Mouse (Mus musculus) embryonic fibroblast, embryonic 13.5 days (primary cell): Measurements from ENCODE around the gene Edem3. TPM values are rescaled to one million over a fixed set of nuclear protein-coding genes. Genes with fewer than 3 reads are reported as not detected.
"Not testable (repeated sequence)": the region's sequence is repeated elsewhere in the genome, so short reads cannot be mapped to it uniquely, and the experiment has no call there.

ENCODE experiments used
- H3K27ac ChIP-seq: 2 replicates; pipeline ENCODE4 v1.5.1; 2012; ENCODE audit warnings: low read length, control low read depth, inconsistent platforms; ENCODE audit not compliant: insufficient read depth
- H3K4me1 ChIP-seq: 2 replicates; pipeline ENCODE4 v1.6.1; 2011; ENCODE audit warnings: low read length; ENCODE audit not compliant: control insufficient read depth, insufficient read depth
- H3K4me3 ChIP-seq: 2 replicates; pipeline ENCODE4 v1.5.1; 2011; ENCODE audit warnings: mild to moderate bottlenecking, control low read depth, low read length; ENCODE audit not compliant: insufficient read depth
- CTCF ChIP-seq: IDR thresholded peaks from 2 replicates; pipeline ENCODE4 v1.5.1; 2011; ENCODE audit warnings: mild to moderate bottlenecking, control low read depth, low read length, moderate library complexity, borderline replicate concordance; ENCODE audit not compliant: insufficient read depth
- POLR2A ChIP-seq: IDR thresholded peaks from 2 replicates; pipeline ENCODE4 v1.6.1; 2011; ENCODE audit warnings: low read depth, mild to moderate bottlenecking, control low read depth, low read length, moderate library complexity
- polyA plus RNA-seq: library from polyadenylated mRNA; stranded (reverse); fragments of >200 nt; gene quantifications from 2 replicates; pipeline ENCODE4 v1.2.4, GENCODE M21; 2011; ENCODE audit warnings: low read depth; ENCODE audit not compliant: missing spikeins, insufficient read length

The Edem3 gene
- polyA plus RNA-seq, 1 experiment, result 40.1 TPM

- no peak overlapping the region; the same call in 1 of the 2 replicates for H3K27ac ChIP-seq
- TF ChIP-seq POLR2A (no peak), CTCF (no peak)
- peaks cover 11% of the 10 kb centered on the region for H3K4me1 ChIP-seq
- no peak overlapping the region for H3K4me3 ChIP-seq
Observed at GRCm38 (mm10) chr1:151766976-151767654, 11.9 kb downstream of the Edem3 start.

DNA sequence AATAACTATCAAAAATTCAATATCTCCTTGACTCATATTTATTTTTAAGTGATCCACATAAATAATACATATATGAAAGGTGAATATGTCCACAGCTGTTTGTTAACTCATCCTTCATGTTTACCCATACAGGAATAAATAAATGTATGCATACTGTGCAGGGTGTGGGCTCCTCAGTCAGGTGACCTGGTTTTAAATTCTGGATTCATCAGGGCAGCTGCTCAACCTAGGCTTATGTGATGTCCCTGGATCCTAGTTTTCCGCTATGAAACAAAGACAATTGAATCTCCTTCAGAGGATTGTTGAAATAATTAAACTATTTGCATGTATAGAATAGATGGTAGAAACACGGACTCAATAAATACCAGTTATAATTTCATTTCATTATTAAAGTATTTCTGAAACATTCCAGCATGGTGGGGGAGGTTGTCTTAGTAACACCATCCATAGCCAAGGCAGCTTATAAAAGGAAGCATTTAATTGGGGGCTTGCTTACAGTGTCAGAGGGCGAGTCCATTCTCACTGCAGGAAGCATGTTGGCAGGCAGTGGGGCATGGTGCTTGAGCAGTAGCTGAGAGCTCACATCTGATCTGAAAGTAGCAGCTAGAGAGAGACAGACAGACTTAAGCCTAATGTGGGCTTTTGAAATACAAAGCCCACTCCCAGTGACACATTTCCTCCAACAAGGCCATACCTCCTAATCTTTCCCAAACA lies 14.2 kb downstream of the Edem3 start:
- H3K27ac ChIP-seq, result no peak overlapping the region

DNA sequence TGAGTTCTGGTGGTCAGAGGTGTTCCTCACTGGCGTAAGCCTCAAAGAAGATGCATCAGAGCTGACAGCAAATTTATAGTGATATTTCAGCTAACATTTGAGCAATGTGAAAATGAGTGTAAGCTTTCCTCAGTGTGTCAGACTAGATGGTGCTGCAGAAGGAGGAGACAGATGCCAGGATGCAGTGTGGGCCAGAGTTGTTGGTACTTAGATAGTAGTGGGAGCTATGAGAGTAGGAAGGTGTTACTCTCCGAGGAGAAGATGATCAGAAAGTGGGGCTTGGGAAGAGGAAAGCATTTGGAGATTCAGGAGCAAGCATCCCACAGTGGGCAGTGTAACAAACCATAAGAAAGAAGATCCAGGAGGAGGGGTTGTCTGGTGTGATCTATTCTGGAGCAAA lies 22.4 kb downstream of the Edem3 start:
- no peak overlapping the region for H3K4me3 ChIP-seq
- no peaks in the 10 kb centered on the region for H3K4me1 ChIP-seq
- no peak for TF ChIP-seq POLR2A
- TF ChIP-seq CTCF, result no peak
- no peak overlapping the region for H3K27ac ChIP-seq

More for the DNA sequence above, 14.2 kb downstream of the Edem3 start:
- no peak for TF ChIP-seq POLR2A
- no peak for TF ChIP-seq CTCF
- H3K4me1 ChIP-seq, result peaks cover 7% of the 10 kb centered on the region
- no peak overlapping the region for H3K4me3 ChIP-seq

GRCm38 (mm10) chr1:151778592-151778991 lies 23.4 kb downstream of the Edem3 start:
- TF ChIP-seq CTCF (no peak), POLR2A (no peak)
- H3K27ac ChIP-seq, result no peak overlapping the region
- H3K4me3 ChIP-seq, result no peak overlapping the region
- H3K4me1 ChIP-seq, result no peaks in the 10 kb centered on the region

DNA sequence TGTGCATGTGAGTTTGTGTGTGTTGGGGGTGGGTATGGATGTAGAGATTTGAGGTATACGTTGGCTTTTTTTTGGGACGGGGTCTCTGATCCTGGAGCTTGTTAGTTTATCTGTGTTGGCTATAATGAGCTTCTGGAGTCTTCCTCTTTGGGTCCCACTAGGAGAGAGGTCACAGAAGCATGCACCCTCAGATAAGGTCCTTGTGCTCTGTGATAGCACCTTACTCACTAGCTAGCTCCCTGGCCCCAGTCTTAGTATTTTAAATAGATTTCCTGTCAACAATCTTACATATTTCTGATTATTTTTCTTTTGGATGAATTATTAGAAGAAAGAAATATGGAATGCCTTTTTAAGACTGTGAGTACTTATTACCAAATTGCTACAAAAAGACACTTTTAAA lies 24.1 kb downstream of the Edem3 start:
- TF ChIP-seq CTCF, result no peak
- TF ChIP-seq POLR2A, result no peak
- Histone ChIP-seq H3K4me3 (no peak overlapping the region), H3K27ac (no peak overlapping the region), H3K4me1 (no peaks in the 10 kb centered on the region)

DNA sequence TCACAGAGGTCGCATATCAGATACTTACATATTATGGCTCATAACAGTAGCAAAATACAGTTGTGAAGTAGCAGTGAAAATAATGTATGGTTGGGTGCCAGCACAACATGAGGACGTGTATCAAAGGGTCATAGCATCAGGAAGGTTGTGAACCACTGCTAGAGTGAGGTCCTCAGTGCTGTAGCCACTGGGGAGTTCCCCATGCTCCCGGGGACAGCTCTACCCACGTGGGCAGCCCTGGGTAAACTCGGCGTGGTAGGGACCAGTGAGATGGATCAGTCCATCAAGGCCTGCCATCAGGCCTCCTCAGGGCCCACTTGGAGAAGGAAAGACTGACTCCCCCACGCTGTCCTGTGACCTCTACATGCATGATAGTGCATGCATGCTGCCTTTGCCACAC lies 26.3 kb downstream of the Edem3 start:
- Histone ChIP-seq H3K4me3 (no peak overlapping the region), H3K27ac (no peak overlapping the region), H3K4me1 (no peaks in the 10 kb centered on the region)
- TF ChIP-seq POLR2A, result no peak
- TF ChIP-seq CTCF, result no peak

- Histone ChIP-seq H3K4me3 (no peak overlapping the region), H3K4me1 (no peaks in the 10 kb centered on the region), H3K27ac (no peak overlapping the region)
- TF ChIP-seq CTCF (no peak), POLR2A (no peak)
Observed at GRCm38 (mm10) chr1:151783403-151783802, 28.2 kb downstream of the Edem3 start.

DNA sequence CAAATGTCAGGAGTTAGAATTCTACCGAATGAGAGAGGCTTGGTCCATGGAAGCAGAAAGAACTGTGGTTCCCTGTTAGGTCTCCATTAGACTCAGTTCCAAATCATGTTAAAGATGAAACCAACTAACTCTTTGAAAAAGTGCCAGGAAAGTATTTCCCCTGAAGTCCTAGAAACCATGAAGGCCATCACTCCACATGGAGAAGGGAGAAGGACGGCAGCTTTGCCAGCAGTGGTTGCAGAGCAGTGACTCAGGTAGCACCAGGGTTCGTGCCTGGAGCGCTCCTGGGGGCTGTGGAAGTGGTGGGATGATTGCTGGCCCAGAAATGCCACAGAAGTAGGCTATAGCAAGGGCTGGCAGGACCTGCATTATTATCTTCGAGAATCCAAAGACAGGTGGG lies 31.2 kb downstream of the Edem3 start:
- Histone ChIP-seq H3K4me3 (no peak overlapping the region), H3K4me1 (no peaks in the 10 kb centered on the region), H3K27ac (no peak overlapping the region)
- TF ChIP-seq POLR2A, result no peak
- no peak for TF ChIP-seq CTCF

DNA sequence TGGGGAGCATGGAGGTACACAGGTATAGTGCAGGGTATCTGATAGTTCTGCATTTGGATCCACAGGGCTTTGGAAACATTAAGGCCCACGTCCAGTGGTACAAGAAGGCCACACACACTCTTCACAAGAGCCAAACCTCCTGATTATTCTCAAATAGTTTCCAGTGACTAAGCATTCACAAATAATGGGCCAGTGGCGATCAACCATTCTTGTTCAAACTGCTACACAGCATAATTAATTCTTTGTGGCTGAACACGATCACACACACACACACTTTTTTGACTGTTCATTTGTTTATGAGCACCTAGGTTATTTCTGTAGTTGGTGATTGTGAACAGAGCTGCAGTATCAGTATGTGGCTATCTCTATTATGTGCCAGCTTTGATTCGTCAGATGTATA lies 34.0 kb downstream of the Edem3 start:
- Histone ChIP-seq H3K27ac (no peak overlapping the region), H3K4me1 (no peaks in the 10 kb centered on the region), H3K4me3 (no peak overlapping the region)
- no peak for TF ChIP-seq CTCF

DNA sequence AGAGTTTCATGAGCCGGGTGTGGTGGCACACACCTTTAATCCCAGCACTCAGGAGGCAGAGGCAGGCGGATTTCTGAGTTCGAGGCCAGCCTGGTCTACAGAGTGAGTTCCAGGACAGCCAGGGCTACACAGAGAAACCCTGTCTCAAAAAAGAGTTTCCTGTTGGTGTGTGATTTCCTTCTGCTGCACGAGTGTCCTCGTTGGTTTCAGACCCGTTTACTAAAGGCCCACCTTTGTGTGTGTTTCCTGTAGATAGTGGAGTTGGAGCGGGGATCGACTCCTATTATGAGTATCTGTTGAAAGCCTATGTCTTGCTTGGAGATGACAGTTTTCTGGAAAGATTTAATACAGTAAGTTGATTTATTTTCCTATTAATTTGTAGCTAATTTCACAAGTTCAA lies 36.9 kb downstream of the Edem3 start:
- not testable (repeated sequence) for H3K27ac ChIP-seq, H3K4me3 ChIP-seq, H3K4me1 ChIP-seq

DNA sequence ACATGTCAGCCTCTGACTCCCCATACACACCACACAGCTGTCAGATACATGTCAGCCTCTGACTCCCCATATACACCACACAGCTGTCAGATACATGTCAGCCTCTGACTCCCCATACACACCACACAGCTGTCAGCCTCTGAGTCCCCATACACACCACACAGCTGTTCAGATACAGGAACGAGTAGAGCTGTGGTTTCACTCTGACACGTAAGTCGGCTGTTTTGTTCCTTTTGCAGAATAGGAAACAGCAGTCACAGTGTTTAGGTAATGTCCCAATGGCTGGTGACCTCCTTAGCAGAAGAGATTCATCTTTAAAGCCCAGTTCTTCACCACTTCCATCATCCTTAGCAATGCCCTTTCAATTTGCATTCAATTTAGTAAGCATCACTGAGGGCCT lies 47.6 kb downstream of the Edem3 start:
- H3K27ac ChIP-seq, H3K4me1 ChIP-seq, H3K4me3 ChIP-seq: not testable (repeated sequence)
